Mouse (Mus musculus) lung, embryonic 15.5 days (tissue): ENCODE results near the gene Dok4. TPM values are rescaled to one million over a fixed set of nuclear protein-coding genes. Genes with fewer than 3 reads are reported as not detected.

Source experiments
- ATAC-seq: fragments of 200-750 bp; cut with Nextera tagmentation; 2 replicates; pipeline ENCODE4 v1.8.0; 2017; ENCODE audit warnings: moderate number of reproducible peaks, borderline replicate concordance; ENCODE audit not compliant: low FRiP score, low TSS enrichment; ENCODE audit errors: extremely low read depth
- H3K27ac ChIP-seq: fragments of 300-500 bp; sonication (generic); 2 replicates; pipeline ENCODE4 v1.5.1; 2015; ENCODE audit warnings: moderate library complexity, mild to moderate bottlenecking, inconsistent platforms
- H3K27me3 ChIP-seq: fragments of 300-500 bp; sonication (generic); 2 replicates; pipeline ENCODE4 v1.6.1; 2015; ENCODE audit warnings: inconsistent platforms
- H3K36me3 ChIP-seq: fragments of 300-500 bp; sonication (generic); 2 replicates; pipeline ENCODE4 v1.6.1; 2015; ENCODE audit warnings: inconsistent platforms
- H3K4me1 ChIP-seq: fragments of 300-500 bp; sonication (generic); 2 replicates; pipeline ENCODE4 v1.6.1; 2015; ENCODE audit warnings: inconsistent platforms
- H3K4me2 ChIP-seq: fragments of 300-500 bp; sonication (generic); 2 replicates; pipeline ENCODE4 v1.6.1; 2015; ENCODE audit warnings: inconsistent platforms, mild to moderate bottlenecking, moderate library complexity
- H3K4me3 ChIP-seq: fragments of 300-500 bp; sonication (generic); 2 replicates; pipeline ENCODE4 v1.5.1; 2015; ENCODE audit warnings: mild to moderate bottlenecking, inconsistent platforms
- H3K9ac ChIP-seq: fragments of 300-500 bp; sonication (generic); 2 replicates; pipeline ENCODE4 v1.6.1; 2015; ENCODE audit warnings: inconsistent platforms
- H3K9me3 ChIP-seq: fragments of 300-500 bp; sonication (generic); 2 replicates; pipeline ENCODE4 v1.6.1; 2016; ENCODE audit warnings: inconsistent platforms
- WGBS: fragments of 180-500 bp; shearing (Covaris S2); methylation state at CpG from one replicate; pipeline ENCODE4 v1.1.7; 2015; 5-methylcytosine and 5-hydroxymethylcytosine counted together
- polyA plus RNA-seq: library from polyadenylated mRNA; unstranded; fragments of >200 nt; fragmentation: Nextera tagmentation; extraction: Ambion mirVana; gene quantifications from 2 replicates; pipeline ENCODE4 v1.2.1, GENCODE M21; 2015

The Dok4 gene
- polyA plus RNA-seq, 1 experiment from 2014 or later = 45.7 TPM

- H3K27me3 ChIP-seq = no peaks in the 10 kb centered on the region
- H3K9me3 ChIP-seq = no peaks in the 10 kb centered on the region
- no peak for ATAC-seq
- peak overlapping the region; percentile 74 for H3K27ac ChIP-seq
- no peak overlapping the region for H3K9ac ChIP-seq
- H3K36me3 ChIP-seq = no peaks in the 10 kb centered on the region
- peak overlapping the region; percentile 91 for H3K4me2 ChIP-seq
- peaks cover 33% of the 10 kb centered on the region for H3K4me1 ChIP-seq
- H3K4me3 ChIP-seq = no peak overlapping the region
- 28% methylated on average over 3 of the region's 3 CpGs for WGBS
Observed at GRCm38 (mm10) chr8:94876820-94877219, 690 bp upstream of the Dok4 start.

GRCm38 (mm10) chr8:94875871-94876150, 319 bp downstream of the Dok4 start:
- peak overlapping the region; percentile 75 for H3K9ac ChIP-seq
- H3K9me3 ChIP-seq = no peaks in the 10 kb centered on the region
- H3K27me3 ChIP-seq = no peaks in the 10 kb centered on the region
- H3K36me3 ChIP-seq = no peaks in the 10 kb centered on the region
- H3K4me3 ChIP-seq = peak overlapping the region; percentile 68
- peaks cover 43% of the 10 kb centered on the region for H3K4me1 ChIP-seq
- 0% methylated on average over 17 of the region's 20 CpGs for WGBS
- ATAC-seq = 0 out of 2 replicates have a peak, but pooled peaks have one; percentile 4
- H3K27ac ChIP-seq = peak overlapping the region; percentile 80
- H3K4me2 ChIP-seq = peak overlapping the region; percentile 91

GRCm38 (mm10) chr8:94875096-94875870, 847 bp downstream of the Dok4 start:
- WGBS = 14% methylated on average over 17 of the region's 17 CpGs
- no peak for ATAC-seq
- peak overlapping the region; percentile 68 for H3K4me3 ChIP-seq

GRCm38 (mm10) chr8:94874358-94874757, 1.8 kb downstream of the Dok4 start:
- no peak for ATAC-seq
- 0 out of 2 replicates have a peak overlapping the region, but pooled peaks have one; percentile 75 for H3K9ac ChIP-seq
- H3K27me3 ChIP-seq = no peaks in the 10 kb centered on the region
- 11% methylated on average over 6 of the region's 6 CpGs for WGBS
- H3K4me3 ChIP-seq = peak overlapping the region; percentile 68
- no peaks in the 10 kb centered on the region for H3K36me3 ChIP-seq
- H3K4me1 ChIP-seq = peaks cover 57% of the 10 kb centered on the region
- H3K9me3 ChIP-seq = no peaks in the 10 kb centered on the region
- H3K4me2 ChIP-seq = peak overlapping the region; percentile 91
- no peak overlapping the region for H3K27ac ChIP-seq

More at GRCm38 (mm10) chr8:94875096-94875870, 847 bp downstream of the Dok4 start:
- no peaks in the 10 kb centered on the region for H3K27me3 ChIP-seq
- H3K9me3 ChIP-seq = no peaks in the 10 kb centered on the region
- H3K27ac ChIP-seq = peak overlapping the region; percentile 80
- peaks cover 48% of the 10 kb centered on the region for H3K4me1 ChIP-seq
- no peaks in the 10 kb centered on the region for H3K36me3 ChIP-seq
- H3K9ac ChIP-seq = peak overlapping the region; percentile 75
- H3K4me2 ChIP-seq = peak overlapping the region; percentile 91

GRCm38 (mm10) chr8:94872576-94872975, 3.6 kb downstream of the Dok4 start:
- 78% methylated on average over 2 of the region's 2 CpGs for WGBS
- no peak for ATAC-seq
- Histone ChIP-seq H3K4me3 (no peak overlapping the region), H3K9ac (no peak overlapping the region), H3K36me3 (no peaks in the 10 kb centered on the region), H3K27ac (no peak overlapping the region), H3K4me2 (peak overlapping the region; percentile 94), H3K4me1 (peaks cover 74% of the 10 kb centered on the region), H3K27me3 (no peaks in the 10 kb centered on the region), H3K9me3 (no peaks in the 10 kb centered on the region)

- H3K9me3 ChIP-seq = no peaks in the 10 kb centered on the region
- H3K27ac ChIP-seq = peak overlapping the region; percentile 80
- no peaks in the 10 kb centered on the region for H3K27me3 ChIP-seq
- H3K4me2 ChIP-seq = peak overlapping the region; percentile 94
- H3K9ac ChIP-seq = no peak overlapping the region
- H3K36me3 ChIP-seq = peaks cover 4% of the 10 kb centered on the region; the same call in 1 of the 2 replicates
- no peak overlapping the region for H3K4me3 ChIP-seq
- peaks cover 74% of the 10 kb centered on the region for H3K4me1 ChIP-seq
- ATAC-seq = no peak
- 43% methylated on average over 3 of the region's 3 CpGs for WGBS
Observed at GRCm38 (mm10) chr8:94872156-94872555, 4.0 kb downstream of the Dok4 start.

- peak; percentile 70 for ATAC-seq
- H3K4me2 ChIP-seq = peak overlapping the region; percentile 94
- WGBS = 1% methylated on average over 7 of the region's 7 CpGs
- H3K4me3 ChIP-seq = peak overlapping the region; percentile 48
- H3K27ac ChIP-seq = peak overlapping the region; percentile 80
- H3K9me3 ChIP-seq = no peaks in the 10 kb centered on the region
- H3K27me3 ChIP-seq = no peaks in the 10 kb centered on the region
- peak overlapping the region; percentile 50; the same call in 1 of the 2 replicates for H3K9ac ChIP-seq
- H3K36me3 ChIP-seq = peaks cover 12% of the 10 kb centered on the region; the same call in 1 of the 2 replicates
- H3K4me1 ChIP-seq = peaks cover 67% of the 10 kb centered on the region
Observed at GRCm38 (mm10) chr8:94871108-94871894, 4.8 kb downstream of the Dok4 start.

GRCm38 (mm10) chr8:94870474-94871107, 5.5 kb downstream of the Dok4 start:
- peaks cover 19% of the 10 kb centered on the region for H3K36me3 ChIP-seq
- H3K9ac ChIP-seq = peak overlapping the region; percentile 50
- 3% methylated on average over 22 of the region's 22 CpGs for WGBS
- H3K4me3 ChIP-seq = peak overlapping the region; percentile 48
- H3K27me3 ChIP-seq = no peaks in the 10 kb centered on the region
- no peak for ATAC-seq
- peaks cover 65% of the 10 kb centered on the region for H3K4me1 ChIP-seq
- H3K9me3 ChIP-seq = no peaks in the 10 kb centered on the region
- peak overlapping the region; percentile 94 for H3K4me2 ChIP-seq
- peak overlapping the region; percentile 80 for H3K27ac ChIP-seq

- WGBS = 37% methylated on average over 4 of the region's 4 CpGs
- peak overlapping the region; percentile 50; the same call in 1 of the 2 replicates for H3K9ac ChIP-seq
- H3K36me3 ChIP-seq = peaks cover 23% of the 10 kb centered on the region
- peaks cover 59% of the 10 kb centered on the region for H3K4me1 ChIP-seq
- no peaks in the 10 kb centered on the region for H3K9me3 ChIP-seq
- 0 out of 2 replicates have a peak overlapping the region, but pooled peaks have one; percentile 48 for H3K4me3 ChIP-seq
- no peaks in the 10 kb centered on the region for H3K27me3 ChIP-seq
- 0 out of 2 replicates have a peak overlapping the region, but pooled peaks have one; percentile 4 for H3K27ac ChIP-seq
- H3K4me2 ChIP-seq = peak overlapping the region; percentile 94
- no peak for ATAC-seq
Observed at GRCm38 (mm10) chr8:94870003-94870402, 6.1 kb downstream of the Dok4 start.

GRCm38 (mm10) chr8:94869146-94869545, 7.0 kb downstream of the Dok4 start:
- Histone ChIP-seq H3K4me1 (peaks cover 51% of the 10 kb centered on the region), H3K27me3 (no peaks in the 10 kb centered on the region), H3K36me3 (peaks cover 32% of the 10 kb centered on the region), H3K9me3 (no peaks in the 10 kb centered on the region), H3K9ac (0 out of 2 replicates have a peak overlapping the region, but pooled peaks have one; percentile 1), H3K27ac (peak overlapping the region; percentile 47), H3K4me2 (peak overlapping the region; percentile 35; the same call in 1 of the 2 replicates), H3K4me3 (no peak overlapping the region)
- WGBS = 43% methylated on average over 7 of the region's 7 CpGs
- ATAC-seq = no peak

GRCm38 (mm10) chr8:94866921-94867320, 9.2 kb downstream of the Dok4 start:
- no peaks in the 10 kb centered on the region for H3K27me3 ChIP-seq
- no peak overlapping the region for H3K27ac ChIP-seq
- H3K4me3 ChIP-seq = no peak overlapping the region
- H3K4me1 ChIP-seq = peaks cover 42% of the 10 kb centered on the region
- no peak overlapping the region for H3K9ac ChIP-seq
- no peak overlapping the region for H3K4me2 ChIP-seq
- 83% methylated on average over 9 of the region's 9 CpGs for WGBS
- no peak for ATAC-seq
- H3K9me3 ChIP-seq = no peaks in the 10 kb centered on the region
- H3K36me3 ChIP-seq = peaks cover 49% of the 10 kb centered on the region
